Mouse (Mus musculus): ENCODE data around the gene Cyp2d22. TPM values are rescaled to one million over a fixed set of nuclear protein-coding genes. Genes with fewer than 3 reads are reported as not detected.
"Not testable (repeated sequence)": the region's sequence is repeated elsewhere in the genome, so short reads cannot be mapped to it uniquely, and the experiment has no call there.

The Cyp2d22 gene
- 10 to 100 TPM; 17.3 to 17.9 TPM for total RNA-seq (2021)
- long read RNA-seq, experiment 1, partial matches to known transcripts, result 1 of 6 reads
- long read RNA-seq, experiment 1, other reads (novel, unspliced or antisense), result 5 of 6 reads
- long read RNA-seq, experiment 2, partial matches to known transcripts, result 5 of 16 reads
- long read RNA-seq, experiment 2, other reads (novel, unspliced or antisense), result 11 of 16 reads

DNA sequence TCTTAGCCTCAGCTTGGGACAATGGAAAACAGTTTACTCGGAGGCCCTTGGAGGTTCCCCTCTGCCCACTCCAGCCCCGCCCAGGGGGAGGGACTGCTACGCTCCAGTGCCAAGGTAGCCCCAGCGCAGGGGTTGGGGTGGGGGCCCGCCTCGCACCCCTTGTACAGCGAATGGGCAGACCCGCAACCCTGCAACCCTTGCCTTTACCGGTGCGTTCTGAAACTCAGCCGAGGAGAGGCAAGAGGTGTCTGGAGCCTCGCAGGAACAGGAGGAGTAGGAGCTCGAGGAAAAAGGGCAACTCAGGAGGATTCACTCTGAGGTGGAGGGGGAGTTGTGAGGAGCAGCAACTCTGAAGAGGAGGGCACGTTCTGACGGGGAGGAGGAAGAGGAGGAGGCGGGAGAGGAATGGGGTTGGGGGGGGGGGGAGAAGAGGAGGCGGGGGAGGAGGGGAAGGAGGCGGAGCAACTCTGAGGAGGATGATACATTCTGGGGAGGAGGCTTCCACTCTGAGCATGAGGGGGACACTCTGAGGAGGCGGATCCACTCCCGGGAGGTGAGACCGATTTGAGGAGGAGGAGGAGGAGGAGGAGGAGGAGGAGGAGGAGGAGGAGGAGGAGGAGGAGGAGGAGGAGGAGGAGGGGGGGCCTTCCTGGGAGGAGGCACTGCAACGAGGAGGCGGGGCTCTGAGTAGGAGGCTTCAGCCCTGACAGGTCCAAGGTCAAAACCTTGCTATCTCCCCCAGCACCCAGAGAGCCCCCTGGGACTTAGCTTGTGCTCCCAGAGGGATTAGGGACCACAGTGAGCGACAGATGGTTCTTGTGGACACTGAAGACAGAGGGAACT, at the start of gene Cyp2d22:
Gene Cyp2d22, minus strand, starts transcription at position 390 of the 843 bp plus-strand sequence.
- peak in 1 of 2 experiments; percentile 62 for DNase-seq (ENCODE audit: low spot score in 2 of 2)

DNA sequence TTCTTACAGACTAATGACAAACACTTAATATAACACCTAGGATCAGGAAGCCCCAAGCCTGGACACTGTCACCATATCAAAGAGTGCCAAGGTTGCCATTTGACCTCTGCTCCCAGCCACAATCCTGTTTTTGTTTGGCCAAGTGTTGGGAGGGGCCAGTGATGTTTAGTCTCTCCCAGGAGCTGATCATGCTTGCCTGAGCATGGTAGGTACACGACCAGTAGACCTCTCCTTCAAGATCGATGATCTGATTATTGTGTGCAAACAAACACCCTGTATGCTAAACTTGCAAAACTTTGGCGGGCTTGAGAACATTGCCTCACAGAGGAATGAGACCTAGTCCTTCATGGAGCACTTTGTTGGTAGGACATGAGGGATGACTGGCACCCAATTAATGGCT, 43.4 kb upstream of the Cyp2d22 start:
- DNase-seq (ENCODE audit: low spot score in 2 of 2), result no peak

DNA sequence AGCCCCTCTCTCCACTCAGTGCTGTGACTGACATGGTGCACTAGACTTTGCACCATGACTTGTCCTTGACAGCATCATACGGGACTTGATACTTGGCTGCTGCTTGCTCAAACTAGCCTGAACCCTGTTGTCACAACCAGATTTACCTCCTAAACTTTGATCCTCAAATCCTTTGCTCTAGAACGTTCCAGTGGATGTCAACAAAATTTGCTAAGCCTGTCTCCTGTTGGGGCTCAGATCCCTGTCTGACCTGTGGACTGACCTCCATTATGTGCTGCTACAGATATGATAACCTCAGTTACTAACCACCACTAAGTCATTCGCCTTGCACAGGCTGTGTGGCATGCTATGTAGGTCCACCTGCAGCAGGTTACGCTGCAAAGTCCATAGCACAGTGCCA, 42.9 kb upstream of the Cyp2d22 start:
- DNase-seq (ENCODE audit: low spot score in 2 of 2), result no peak

DNA sequence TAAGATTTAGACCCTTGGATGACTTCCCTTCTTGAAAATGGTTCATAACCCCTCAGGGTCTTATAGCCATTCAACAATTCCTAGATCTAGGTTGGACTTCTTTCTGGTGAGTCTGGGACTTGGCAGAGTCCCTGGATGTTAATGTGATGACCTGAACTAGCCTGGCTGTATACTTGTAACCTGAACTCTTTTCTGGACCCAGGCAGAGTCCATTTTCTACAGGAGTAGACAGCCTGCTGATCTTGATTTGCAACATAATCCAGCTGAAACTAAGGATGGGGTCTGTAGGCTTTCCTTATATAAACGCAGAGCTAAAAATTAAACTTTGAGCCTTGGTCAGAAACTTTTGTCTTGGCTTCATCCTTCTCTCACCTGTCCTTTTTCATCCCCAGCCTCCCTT, 38.6 kb upstream of the Cyp2d22 start:
- DNase-seq (ENCODE audit: low spot score in 2 of 2), result no peak

DNA sequence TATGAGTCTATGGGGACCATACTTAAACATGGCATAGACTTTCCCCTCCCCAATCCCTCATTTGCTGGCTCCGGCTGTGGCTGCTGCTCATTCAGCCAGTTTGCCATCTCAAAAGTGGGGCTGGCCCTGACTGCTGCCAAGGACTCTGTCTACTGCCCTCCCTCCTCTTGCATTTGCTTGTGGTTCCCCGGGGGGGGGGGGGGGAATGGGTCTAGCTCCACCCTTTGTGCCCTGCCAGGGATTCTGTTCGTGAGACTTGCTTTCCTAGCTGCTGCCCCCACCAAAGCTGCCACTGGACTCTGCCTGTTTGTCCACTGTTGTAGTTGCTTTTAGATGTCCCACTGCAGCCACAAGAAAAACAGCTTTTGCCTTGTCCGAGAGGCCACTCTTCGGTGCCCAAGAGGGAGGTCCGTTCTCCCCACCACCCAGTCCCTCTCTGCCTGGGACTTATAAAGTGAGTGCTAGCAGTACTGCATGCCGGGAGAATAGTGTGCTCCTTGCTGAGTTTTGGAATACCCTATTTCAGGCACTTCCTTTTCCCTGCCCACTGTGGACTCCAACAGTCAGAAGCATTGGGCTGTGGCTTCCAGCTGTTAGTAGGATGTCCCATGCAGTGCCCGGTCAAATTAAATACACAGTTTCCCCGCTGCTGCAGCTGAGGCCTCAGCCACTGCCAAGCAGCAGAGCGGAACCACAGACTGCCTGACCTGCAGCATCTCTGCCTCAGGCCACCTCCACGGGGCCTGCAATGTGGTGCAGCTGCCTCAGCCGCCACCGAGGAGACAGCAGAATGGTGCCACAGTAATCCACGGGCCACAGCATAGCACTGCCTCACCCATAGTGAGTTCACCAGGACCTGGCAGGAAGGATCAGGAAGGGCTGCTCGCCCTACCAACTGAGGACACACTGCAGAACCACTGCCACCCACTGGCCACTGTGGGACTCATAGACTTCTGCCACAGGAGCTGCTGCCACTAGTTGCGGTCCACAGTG, 37.0 kb upstream of the Cyp2d22 start:
- DNase-seq (ENCODE audit: low spot score in 2 of 2), result peak; percentile 67 to 83

DNA sequence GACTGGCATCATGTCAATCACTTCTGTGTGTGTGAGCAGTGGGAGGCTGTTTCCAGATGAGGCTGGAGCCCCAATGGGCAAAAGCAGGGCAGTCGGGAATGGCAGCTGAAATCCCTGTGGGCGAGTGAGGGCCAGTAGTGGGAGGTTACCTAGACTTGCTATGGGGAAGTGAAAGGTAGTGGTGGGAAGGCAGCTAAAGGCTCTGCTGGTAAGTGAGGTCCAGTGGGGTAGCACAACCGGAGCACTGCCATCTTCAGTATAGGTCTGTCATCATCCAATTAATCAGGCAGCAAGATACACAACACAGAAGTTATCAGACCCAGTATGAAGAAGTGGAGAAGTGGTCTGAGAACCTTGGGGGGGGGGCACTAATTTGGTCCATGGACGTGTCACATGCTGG, 27.5 kb upstream of the Cyp2d22 start:
- DNase-seq (ENCODE audit: low spot score in 2 of 2), result no peak

DNA sequence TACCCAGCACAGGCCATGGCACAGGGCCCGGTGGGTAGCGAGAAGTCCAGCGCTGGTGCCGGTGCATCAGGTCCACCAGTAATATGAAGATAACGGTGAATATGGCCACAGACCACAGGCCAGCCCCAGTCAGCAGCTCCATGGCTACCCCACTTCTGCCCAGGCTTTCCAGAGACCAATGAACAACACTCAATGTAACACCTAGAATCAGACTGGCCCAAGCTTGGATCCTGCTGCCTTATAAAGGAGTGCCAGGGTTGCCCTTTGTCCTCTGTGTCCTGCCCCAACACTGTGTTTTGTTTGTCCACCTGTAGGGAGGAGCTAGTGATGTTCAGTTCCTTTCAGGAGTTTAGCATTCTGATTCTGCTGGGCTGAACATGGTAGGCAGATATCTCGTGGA, 26.9 kb upstream of the Cyp2d22 start, which contains the start of gene Cyp2d10:
Gene Cyp2d10, minus strand, starts transcription at position 215 of the 400 bp plus-strand sequence.
- no peak for DNase-seq (ENCODE audit: low spot score in 2 of 2)

DNA sequence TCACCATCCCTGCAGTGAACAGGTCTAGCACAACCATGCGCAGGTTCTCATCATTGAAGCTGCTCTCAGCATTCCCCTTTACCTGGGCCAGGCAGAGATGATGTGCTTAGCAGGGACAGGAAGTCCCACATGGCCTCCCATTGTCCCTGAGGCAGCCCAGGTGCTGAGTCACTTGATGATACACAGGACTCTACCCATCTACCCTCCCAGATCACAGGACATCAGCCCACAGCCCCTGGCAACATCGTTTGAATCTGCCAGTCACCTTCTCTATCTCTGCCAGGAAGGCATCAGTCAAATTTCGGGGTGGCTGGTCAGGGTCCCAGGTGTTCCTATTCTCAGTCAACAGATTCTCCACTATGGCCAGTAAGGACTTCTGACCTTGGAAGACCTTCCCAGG, 24.1 kb upstream of the Cyp2d22 start:
- no peak for DNase-seq (ENCODE audit: low spot score in 2 of 2)

DNA sequence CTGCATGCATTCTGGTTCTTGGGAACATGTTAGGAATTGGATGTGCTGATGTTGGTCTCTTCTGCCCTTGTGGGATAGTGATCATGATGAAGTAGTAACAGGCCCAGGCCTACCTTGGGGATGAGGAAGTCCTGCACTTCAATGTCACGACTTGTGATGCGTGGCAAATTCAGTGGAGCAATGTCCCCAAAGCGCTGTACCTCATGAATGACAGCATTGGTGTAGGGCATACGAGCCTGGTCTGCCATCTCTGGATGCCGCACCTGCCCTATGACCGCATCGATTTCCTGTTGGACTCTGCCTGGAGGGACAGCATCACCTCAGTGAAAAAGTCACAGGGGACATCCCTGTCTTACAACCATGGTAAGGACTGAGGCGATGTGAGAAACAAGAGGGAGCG, 23.5 kb upstream of the Cyp2d22 start:
- DNase-seq (ENCODE audit: low spot score in 2 of 2), result no peak

DNA sequence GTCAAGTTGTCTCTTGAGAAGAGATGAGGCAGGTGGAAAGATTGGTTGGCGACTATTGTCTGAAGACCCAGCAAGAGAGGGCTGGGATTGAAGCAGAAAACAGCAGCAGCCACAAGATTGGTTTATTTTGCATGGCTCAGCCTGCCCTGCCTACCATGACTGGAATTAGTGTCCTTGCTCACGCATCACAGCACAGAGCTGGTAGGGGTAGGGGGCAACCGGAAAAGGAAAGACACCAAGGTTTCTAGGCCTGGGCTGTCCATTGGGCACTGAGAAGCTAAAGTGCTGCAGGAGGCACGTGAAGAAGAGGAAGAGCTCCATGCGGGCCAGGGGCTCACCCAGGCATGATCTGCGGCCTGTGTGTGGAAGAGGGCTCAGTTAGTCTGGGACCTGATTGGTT, 22.7 kb upstream of the Cyp2d22 start:
- DNase-seq (ENCODE audit: low spot score in 2 of 2), result no peak

DNA sequence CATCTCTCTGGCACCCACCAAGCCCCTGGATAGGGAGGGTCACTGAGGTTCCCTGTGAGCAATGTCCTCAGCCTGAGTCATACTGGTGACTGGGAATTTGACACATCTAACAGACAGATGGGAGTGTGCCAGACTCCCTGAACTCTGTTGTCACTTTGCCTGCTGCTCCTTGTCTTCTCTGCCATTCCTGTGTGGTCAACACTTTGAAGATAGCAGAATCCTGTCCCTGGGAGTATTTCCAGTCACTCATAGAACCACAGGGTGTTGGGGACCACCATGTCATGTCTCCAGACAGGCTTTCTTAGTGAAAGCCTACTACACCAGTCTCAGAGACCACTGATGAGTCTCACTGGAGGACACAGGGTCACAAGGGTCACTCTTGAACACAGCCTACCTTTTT, 22.0 kb upstream of the Cyp2d22 start:
- no peak for DNase-seq (ENCODE audit: low spot score in 2 of 2)

DNA sequence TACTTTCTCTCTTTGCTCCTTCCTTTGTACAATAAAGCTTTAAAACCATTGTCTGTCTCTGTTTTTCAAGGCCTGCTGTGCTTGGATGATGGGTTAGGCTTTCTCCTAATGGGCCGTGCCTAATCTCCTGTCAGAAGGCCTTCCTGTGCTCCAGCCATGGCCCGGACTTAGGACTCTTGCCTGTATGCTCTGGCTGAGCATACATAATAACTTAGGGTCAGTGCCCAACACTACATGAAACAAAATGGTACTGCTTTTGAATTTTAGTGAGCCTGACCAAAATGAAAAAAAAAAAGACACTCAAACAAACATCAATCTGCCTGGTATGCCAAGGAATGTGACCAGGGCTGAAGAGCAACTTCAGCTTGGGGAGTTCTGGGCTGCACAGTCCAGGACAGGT, 21.5 kb upstream of the Cyp2d22 start:
- no peak for DNase-seq (ENCODE audit: low spot score in 2 of 2)

DNA sequence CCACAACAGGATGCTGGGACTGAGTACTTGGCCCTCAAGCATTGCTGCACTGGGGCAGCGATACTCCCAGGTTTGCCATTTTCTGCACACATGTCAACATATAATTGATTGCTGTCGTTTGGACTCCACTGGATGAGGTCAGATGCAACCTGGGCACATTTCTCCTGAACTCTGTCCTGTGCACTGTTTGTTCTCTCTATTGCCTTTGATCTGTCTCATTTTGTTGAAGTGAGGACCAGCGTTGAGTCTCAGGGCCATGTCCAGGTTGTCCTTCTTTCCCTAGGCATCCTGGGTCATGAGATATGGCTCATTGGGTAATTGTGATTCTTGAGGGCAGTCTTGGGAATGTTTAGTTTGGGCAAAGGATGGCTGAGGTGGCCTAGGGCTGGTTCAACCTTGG, 15.9 kb upstream of the Cyp2d22 start:
- not testable (repeated sequence) for DNase-seq (ENCODE audit: low spot score in 2 of 2)

DNA sequence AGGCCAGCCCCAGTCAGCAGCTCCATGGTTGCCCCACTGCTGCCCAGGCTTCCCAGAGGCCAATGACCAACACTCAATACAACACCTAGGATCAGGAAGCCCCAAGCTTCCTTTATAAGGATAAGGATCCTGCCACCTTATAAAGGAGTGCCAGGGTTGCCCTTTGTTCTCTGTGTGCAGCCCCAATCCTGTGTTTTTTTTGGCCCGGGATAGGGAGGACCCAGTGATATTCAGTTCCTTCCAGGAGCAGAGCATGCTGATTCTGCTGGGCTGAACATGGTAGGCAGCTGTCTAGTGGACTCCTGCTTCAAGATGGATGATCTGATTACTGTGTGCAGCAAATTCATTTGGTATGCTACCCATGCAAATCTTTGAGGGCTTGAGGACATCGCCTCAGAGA, 13.9 kb upstream of the Cyp2d22 start, which contains the start of gene Cyp2d11:
Gene Cyp2d11, minus strand, starts transcription at position 101 of the 400 bp plus-strand sequence.
- not testable (repeated sequence) for DNase-seq (ENCODE audit: low spot score in 2 of 2)

DNA sequence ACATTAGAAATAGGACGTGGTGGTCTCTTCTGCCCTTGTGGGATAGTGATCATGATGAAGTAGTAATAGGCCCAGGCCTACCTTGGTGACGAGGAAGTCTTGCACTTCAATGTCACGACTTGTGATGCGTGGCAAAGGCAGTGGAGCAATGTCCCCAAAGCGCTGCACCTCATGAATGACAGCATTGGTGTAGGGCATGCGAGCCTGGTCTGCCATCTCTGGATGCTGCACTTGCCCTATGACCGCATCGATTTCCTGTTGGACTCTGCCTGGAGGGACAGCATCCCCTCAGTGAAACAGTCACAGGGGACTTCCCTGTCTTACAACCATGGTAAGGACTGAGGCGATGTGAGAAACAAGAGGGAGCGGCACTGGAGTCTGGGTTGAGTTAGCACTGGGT, 9.9 kb upstream of the Cyp2d22 start:
- DNase-seq (ENCODE audit: low spot score in 2 of 2), result peak in 1 of 2 experiments; percentile 1

DNA sequence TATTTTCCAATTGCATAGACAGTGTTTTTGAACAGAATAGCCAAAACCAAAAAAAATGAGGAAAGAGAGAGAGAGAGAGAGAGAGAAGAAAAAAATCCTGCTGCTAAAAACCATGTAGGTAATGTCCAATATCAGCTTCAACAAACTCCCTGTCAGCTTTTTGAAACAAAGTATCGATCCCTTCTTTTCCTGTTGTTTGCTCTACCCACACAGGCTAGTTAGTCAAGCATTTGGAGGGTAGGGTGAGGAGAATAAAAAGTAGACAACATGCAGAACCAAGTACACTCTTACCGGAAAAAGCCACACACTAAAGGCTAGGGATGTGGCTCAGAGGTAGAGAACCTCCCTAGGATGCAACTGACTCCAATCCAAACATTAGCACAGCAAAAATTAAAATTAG, 5.7 kb upstream of the Cyp2d22 start:
- no peak for DNase-seq (ENCODE audit: low spot score in 2 of 2)

DNA sequence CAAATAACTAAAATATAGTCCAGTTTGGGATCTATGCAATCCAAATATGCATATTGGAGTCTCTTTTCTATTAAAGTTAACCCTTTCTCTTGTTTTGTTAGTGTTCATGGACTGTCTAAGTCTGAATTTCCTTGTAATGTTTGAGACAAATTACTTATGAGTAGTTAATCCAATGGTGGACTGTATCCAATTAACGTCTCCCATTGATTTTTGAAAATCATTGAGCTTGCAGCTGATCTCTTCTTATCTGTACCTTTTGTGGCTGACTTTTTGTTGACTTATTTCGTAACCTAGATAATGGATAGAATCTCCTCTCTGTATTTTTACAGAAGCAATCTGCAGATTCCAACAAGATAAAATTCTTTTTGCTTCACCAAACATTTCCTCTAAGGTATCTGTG, 2.4 kb upstream of the Cyp2d22 start:
- no peak for DNase-seq (ENCODE audit: low spot score in 2 of 2)

DNA sequence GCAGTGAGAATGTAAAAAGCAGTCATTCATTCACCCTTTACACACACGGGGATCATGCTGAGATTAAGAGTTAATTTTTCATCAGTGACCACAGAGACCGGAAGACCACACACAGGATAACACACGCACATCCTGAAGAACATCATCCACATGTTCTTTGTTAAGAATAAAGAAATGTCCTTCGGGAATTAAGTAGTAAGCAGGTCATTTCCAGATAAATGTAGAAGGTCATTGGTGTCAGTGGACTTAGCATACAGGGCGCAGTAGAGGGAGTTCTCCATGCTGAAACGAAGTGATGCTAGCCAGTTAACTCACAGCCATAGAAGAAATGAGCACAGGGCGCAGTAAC, 628 bp upstream of the Cyp2d22 start:
- DNase-seq (ENCODE audit: low spot score in 2 of 2), result no peak

DNA sequence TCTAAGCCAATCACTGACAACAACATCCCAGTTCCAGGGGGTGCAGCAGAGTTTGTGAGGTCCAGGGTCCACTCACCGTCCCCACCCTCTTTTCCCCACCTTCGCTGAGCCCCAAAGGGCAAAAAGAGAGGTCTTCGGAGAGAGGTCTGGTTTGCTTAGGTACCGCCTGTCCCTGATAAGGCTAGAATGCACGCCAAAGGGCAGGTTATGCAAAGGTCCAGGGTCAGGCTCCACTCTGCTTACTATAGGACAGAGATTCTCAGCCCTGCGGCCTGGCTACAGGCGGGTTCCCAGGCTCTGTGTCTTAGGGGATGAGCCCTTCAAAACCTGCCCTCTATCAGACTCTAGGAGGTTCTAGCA, 569 bp downstream of the Cyp2d22 start:
- no peak for DNase-seq (ENCODE audit: low spot score in 2 of 2)

DNA sequence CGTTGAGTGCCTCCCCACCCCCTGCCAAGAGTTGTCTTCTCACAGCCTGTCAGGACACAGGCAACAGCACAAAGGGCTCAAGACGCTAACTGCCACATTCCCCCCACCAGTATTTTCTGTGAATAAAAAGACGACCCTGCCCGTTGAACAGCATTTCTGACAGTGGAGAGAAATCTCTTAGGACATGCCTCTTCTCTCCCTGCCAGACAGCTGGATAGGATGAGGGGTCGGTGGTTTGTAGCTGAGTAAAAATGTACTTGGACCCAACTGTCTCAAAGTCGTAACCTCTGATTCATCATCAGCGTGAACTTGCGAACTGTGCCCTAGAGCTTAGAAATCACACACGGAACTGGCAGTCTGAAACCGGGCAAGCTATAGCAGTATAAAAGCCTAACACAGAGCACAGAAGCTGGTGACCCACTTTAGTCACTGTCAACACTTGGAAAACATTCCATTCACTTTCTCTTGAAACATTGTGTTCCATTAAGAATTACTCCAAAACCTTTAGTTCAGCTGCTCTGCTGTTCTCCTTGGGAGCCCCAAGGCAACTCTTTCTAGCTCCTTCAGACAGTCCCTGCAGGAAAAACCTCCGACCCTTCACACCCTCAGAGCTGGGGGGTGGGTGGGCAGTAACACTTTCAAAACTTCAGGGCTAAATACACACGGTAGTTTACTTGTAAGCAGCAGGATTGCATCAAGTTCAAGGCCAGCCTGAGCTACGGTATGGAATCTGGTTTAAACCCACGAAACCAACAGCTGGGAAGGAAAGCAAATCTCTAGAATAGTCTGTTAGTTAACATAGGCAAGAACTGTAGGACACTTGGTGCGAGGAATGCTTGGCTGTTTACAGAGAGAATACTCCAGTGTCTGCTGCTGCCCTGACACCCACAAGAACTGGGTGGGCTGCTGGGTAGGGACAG, 1.5 kb downstream of the Cyp2d22 start:
- DNase-seq (ENCODE audit: low spot score in 2 of 2), result no peak

DNA sequence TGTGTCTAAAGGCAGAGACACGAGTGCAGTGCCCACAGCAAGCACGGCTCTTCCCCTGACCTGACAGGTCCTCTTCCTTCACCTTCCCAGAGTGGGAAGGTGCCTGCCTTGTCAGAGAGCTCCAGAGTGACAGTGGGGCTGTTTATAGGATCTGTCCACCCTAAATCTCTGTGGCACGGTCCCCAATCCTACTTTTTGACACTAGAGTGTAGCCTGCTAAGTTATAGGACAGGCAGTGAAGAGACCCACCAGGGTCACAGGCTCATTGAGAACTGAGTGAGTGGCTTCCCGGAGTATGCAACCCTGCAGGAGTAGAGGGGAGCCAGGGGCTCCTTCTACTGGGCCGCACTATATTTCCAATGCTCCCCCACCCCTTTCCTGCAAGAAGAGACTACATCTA, 2.4 kb downstream of the Cyp2d22 start:
- no peak for DNase-seq (ENCODE audit: low spot score in 2 of 2)

All from gastrocnemius, postnatal 4 days (tissue).